Mouse (Mus musculus): ENCODE results near the gene Taf1d.

- TF ChIP-seq CTCF (IDR thresholded peaks at IDR 0.05; ENCODE audit: borderline replicate concordance, insufficient read depth, low read length) (no peak), POLR2A (IDR thresholded peaks at IDR 0.05; ENCODE audit: low read depth, low read length) (no peak)
These were observed 8.9 kb upstream of the Taf1d start for GRCm38 (mm10) chr9:15297112-15297511.

Data from embryonic fibroblast, embryonic 13.5 days (primary cell).